Mouse (Mus musculus) layer of hippocampus, postnatal 25 days (tissue): ENCODE results near the gene Pdf. TPM values are rescaled to one million over a fixed set of nuclear protein-coding genes. Genes with fewer than 3 reads are reported as not detected.
"Not testable (repeated sequence)": the region's sequence is repeated elsewhere in the genome, so short reads cannot be mapped to it uniquely, and the experiment has no call there.

ENCODE experiments used
- DNase-seq, 2 experiments: peaks; one replicate each; pipeline ENCODE4 v3.0.0; 2022; ENCODE audit warnings: mixed read lengths in 2 of 2, low spot score in 1 of 2; ENCODE audit errors: extremely low spot score in 1 of 2
- microRNA-seq, 2 experiments: library from miRNA; unstranded; fragments of <30 nt; microRNA quantifications; one replicate each; pipeline ENCODE4 v1.2.0; 2021
- total RNA-seq, 2 experiments: library from RNA; stranded (reverse); gene quantifications; 2 replicates each; pipeline ENCODE4 v1.2.3; 2021

The Pdf gene
- total RNA-seq, 2 experiments from 2014 or later: 24.1 to 31.3 TPM

DNA sequence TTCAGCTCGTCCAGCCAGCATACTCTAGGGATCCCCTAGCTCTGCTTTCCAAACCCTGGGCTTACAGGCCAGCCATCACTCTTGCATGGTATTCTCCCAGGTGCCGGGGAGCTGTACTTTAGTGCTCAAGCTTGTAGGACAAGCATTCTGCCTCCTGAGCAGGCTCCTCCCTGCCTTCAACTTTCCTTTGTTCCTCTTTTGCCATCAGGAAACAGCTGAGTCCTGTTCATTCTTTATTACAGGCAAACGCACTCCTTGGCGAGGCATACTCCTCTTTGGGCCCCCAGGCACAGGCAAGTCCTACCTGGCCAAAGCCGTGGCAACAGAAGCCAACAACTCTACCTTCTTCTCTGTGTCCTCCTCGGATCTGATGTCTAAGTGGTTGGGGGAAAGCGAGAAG lies 7.8 kb downstream of the Pdf start:
- DNase-seq: no peak

GRCm38 (mm10) chr8:107036626-107037025 lies 11.8 kb downstream of the Pdf start:
- no peak for DNase-seq

DNA sequence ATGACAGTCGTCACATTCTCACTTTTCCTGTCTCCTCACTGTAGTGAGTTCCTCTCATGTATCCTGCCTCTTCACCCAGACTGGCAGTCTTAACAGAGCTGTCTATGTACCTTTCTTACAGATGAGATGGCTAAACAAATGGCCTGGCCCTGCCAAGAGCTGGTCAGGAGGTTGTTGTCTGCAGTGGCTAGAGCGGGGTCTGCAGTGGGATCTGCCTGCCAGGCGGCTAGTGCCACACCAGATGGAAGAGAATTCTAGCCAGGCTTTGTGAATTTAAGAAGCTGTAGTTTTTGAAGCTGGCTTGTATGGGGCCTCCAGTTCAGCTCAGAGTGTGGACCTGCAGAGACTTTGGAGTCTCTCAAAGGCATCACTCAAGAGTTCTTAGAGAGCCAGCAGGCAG lies 12.8 kb downstream of the Pdf start:
- DNase-seq: no peak

DNA sequence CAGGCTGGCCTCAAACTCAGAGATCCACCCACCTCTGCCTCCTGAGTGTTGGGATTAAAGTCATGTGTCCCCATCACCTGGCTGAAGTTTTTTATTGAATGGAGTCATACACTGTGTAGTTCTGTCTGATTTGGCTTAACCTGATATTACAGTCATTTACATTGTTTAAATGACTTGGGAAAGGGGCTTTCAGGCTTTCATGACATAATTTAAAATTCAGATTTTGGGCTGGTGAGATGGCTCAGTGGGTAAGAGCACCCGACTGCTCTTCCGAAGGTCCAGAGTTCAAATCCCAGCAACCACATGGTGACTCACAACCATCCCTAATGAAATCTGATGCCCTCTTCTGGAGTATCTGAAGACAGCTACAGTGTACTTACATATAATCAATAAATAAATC lies 14.8 kb downstream of the Pdf start:
- not testable (repeated sequence) for DNase-seq

DNA sequence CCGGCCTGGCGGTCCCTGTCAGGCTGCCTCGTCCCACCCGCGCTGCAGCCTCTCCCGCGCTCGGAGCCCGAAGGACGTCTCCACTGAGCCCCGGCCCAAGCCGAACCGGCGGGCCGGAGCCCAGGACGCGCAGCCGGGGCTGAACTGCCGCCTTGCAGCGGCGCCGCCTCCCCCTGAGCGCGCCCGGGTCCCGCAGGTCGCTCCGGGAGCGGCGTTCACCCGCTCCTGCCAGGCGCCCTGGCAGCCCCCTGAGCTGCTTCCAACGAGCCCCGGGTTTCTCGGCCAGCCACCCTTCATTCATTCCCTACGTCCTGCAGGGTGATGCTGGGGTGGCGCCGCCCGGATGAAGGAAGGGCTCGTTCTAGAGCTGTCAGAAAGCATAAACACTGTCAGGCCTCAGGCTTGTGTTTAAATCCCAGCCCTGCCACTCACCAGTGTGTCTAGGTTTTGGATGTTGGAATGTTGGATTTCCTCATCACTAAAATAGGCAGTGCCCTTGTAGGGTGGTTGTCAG lies 16.8 kb downstream of the Pdf start:
- peak in 1 of 2 experiments; percentile 16 for DNase-seq

DNA sequence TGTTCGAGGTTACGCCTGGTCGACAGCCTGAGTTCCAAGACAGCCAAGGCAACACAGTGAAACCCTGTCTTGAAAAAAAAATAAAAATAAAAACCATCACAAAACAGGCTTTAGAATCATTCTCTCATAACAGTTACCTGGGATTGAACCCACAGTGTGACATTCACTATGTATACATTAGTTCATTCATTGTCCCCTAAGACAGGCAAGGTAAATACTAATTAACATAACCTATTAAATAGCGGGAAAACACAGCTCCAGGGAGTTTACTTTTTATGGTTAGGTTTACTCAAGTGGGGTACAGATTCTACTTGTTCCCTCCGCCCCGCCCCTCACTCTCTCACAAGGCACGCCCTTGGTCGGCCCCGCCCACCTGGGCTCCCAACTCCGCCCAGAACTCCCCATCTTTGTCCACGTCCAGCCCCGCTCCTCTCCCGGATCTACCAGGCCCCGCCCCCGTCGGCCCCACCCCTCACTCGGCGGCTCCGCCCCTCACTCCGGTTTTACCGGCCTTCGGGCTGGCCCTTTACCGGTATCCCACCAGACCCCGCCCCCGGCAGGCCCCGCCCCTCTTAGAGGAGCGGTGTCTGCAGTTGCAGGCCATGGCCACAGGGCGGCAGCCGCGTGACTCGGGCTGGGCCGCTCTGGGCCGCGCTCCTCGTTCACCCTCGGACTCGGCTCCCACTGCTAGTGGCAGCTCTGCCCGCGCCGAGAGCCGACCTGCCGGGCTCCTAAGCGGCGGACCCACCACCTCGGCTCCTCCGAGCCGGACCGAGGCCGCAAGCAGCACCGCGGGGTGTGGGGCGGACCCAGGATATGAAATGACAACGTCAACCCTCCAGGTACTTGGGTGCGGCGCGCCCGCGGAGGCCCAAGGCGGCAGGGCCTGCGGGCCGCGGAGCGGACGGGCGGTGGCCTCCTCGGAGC lies 17.5 kb downstream of the Pdf start, which contains the start of gene Vps4a:
Gene Vps4a (plus strand): TSS at position 573 of the 927 bp plus-strand sequence.
- DNase-seq: peak; percentile 93 to 95

GRCm38 (mm10) chr8:107030058-107030457 lies 18.4 kb downstream of the Pdf start:
- no peak for DNase-seq

DNA sequence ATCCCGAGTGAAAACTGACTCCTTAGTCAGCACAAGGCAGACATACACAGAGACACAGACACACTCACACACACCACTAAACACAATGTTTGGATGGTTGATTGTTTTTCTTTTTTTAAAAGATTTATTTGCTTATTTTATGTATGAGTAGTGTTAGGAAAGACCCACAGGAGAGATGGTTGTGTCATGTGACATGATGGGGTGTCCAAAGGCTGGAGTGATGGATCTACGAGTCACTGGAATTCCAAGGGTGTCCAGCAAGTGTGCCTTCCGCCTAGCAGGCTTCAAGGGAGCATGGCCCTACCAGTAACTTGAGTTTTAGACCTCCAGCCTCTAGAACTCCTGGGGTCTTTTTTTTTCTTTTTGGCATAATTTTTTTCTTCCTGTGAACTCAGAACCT lies 19.1 kb downstream of the Pdf start:
- DNase-seq: no peak

DNA sequence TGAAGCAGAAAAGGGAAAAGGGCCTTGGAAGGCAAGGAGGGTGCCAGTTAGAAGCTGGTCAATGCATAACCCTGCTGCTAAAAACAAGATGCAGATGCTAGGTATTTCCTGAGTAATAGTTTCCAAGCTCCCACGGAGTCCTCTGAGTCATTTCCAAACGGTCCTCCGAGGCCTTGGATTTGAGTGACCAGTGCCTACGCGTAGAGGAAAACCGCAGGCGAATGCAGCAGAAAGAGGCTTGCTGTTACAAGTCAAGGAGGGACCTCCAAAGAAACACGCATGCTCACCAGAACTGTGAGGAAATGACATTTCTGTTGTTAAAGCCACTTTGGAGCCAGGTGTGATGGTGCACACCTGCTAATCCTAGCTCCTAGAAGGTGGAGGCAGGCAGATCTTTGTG lies 24.9 kb downstream of the Pdf start:
- DNase-seq: no peak

- DNase-seq: no peak
These were observed 33.5 kb downstream of the Pdf start for GRCm38 (mm10) chr8:107014915-107015314.

GRCm38 (mm10) chr8:107012666-107013065 lies 35.7 kb downstream of the Pdf start:
- no peak for DNase-seq

DNA sequence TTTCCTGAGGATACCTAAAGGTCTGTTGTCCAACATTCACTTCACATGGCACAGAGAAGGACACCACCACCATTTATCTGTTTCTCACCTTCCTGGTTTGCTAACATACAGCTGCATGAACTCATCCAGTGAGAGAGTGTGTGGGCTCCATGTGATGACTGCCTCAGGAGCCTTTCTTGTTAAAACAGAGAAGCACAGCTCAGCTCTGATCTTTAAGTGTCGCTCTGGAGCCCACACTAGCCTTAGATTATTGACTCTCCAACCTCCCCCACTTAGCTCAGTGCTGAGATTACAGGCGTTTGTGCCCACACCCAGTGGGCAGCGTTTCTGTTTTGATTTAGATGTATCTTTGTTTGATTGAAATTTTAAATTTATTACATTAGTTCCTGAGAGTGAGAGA lies 40.6 kb downstream of the Pdf start:
- DNase-seq: no peak

GRCm38 (mm10) chr8:107002532-107002931 lies 45.9 kb downstream of the Pdf start:
- peak; percentile 78 to 95 for DNase-seq

GRCm38 (mm10) chr8:106999068-106999467 lies 49.3 kb downstream of the Pdf start:
- peak in 1 of 2 experiments; percentile 51 for DNase-seq

- DNase-seq: no peak
These were observed 51.0 kb downstream of the Pdf start for GRCm38 (mm10) chr8:106997416-106997815.

- DNase-seq: not testable (repeated sequence)
These were observed 52.1 kb downstream of the Pdf start for GRCm38 (mm10) chr8:106996339-106996738.

Small RNA genes lying within 50 kb of the gene (microRNA-seq; reads per million reads assigned to microRNA genes)
- 1.6 to 1.7 reads per million in 2 experiments for gene Mir7075

Other genes starting within 250 kb of the Pdf start
- 1 to 10 TPM; 2.8 to 4.5 TPM for gene Has3, start 178.4 kb downstream of the Pdf start, total RNA-seq
- gene Utp4, start 155.0 kb downstream of the Pdf start, total RNA-seq: 10 to 100 TPM; 37.6 to 42.8 TPM
- 10 to 100 TPM; 17.2 to 17.9 TPM for gene Sntb2, start 112.9 kb downstream of the Pdf start, total RNA-seq
- 100 to 1,000 TPM; 116 to 117 TPM for gene Vps4a, start 17.4 kb downstream of the Pdf start, total RNA-seq
- 10 to 100 TPM; 28.7 to 28.9 TPM for gene Cog8, start 8.1 kb upstream of the Pdf start, total RNA-seq
- gene Nip7, start 8.3 kb upstream of the Pdf start, total RNA-seq: 10 to 100 TPM; 44.4 to 45.9 TPM
- not detected for gene Tmed6, start 17.0 kb upstream of the Pdf start, total RNA-seq
- 10 to 100 TPM; 31.2 to 35.8 TPM for gene Terf2, start 47.9 kb upstream of the Pdf start, total RNA-seq
- 100 to 1,000 TPM in 1 of 2 experiments, 10 to 100 TPM in 1; 93.9 to 105 TPM for gene Cyb5b, start 102.0 kb upstream of the Pdf start, total RNA-seq
- gene Nfat5, start 244.9 kb upstream of the Pdf start, total RNA-seq: 10 to 100 TPM; 47.8 to 67.4 TPM